7 mouse cellular contexts compared by ENCODE assay signal in the genomic region with DNA sequence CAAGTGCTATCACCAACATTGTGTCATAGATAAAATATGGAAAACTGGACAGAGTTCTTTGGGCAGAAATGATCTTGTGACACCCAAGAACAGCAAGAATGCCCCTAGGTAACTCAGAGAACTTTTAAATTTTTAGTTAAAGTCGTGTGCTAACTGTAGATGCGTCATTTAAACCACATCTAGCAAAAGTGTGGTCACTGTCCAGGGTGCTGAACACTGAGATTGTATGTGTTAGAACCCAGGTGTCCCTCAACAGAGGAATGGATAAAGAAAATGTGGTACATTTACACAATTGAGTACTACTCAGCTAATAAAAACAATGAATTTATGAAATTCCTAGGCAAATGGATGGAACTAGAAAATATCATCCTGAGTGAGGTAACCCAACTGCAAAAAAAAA. TPM values are rescaled to one million over a fixed set of nuclear protein-coding genes. Genes with fewer than 3 reads are reported as not detected.
A peak's percentile ranks its signal among the peaks of the same experiment; 100 is the strongest.
DNase-seq lines count a peak whose midpoint lies in the region; ATAC-seq and TF ChIP-seq lines count a peak whose summit lies in the region.
"Not testable (repeated sequence)": the region's sequence is repeated elsewhere in the genome, so short reads cannot be mapped to it uniquely, and the experiment has no call there.

No protein-coding gene starts in this region.

- TF ChIP-seq CTCF in MEL (IDR thresholded peaks at IDR 0.05 in 2 of 3, conservative IDR thresholded peaks at IDR 0.05 in 1 of 3; ENCODE audit: control insufficient read depth in 1 of 3, insufficient read depth in 1 of 3, low read depth in 2 of 3, low read length in 3 of 3, poor library complexity in 1 of 3, severe bottlenecking in 1 of 3): not testable (repeated sequence)

- not testable (repeated sequence) for ATAC-seq in hindbrain, embryonic 14.5 days (ENCODE audit: low FRiP score)

- not testable (repeated sequence) for TF ChIP-seq RAD21 in MEL (IDR thresholded peaks at IDR 0.05; ENCODE audit: low read depth, low read length)

- H3K36me3 ChIP-seq in MEL (ENCODE audit: control insufficient read depth in 1 of 2, insufficient read depth in 2 of 2, low read length in 2 of 2); embryonic facial prominence, embryonic 10.5 days (replicated peaks); hindbrain, embryonic 14.5 days (replicated peaks; ENCODE audit: control insufficient read depth, insufficient read depth); limb, embryonic 10.5 days; myocyte (ENCODE audit: control insufficient read depth, insufficient read depth): not testable (repeated sequence)

- WGBS in embryonic facial prominence, embryonic 10.5 days: 56% methylated on average over 2 of the region's 2 CpGs
- 62% methylated on average over 2 of the region's 2 CpGs for WGBS in hindbrain, embryonic 14.5 days
- WGBS in limb, embryonic 10.5 days: 37% methylated on average over 2 of the region's 2 CpGs

- H3ac ChIP-seq in myocyte (ENCODE audit: control insufficient read depth, insufficient read length): not testable (repeated sequence)

- not testable (repeated sequence) for H3K9ac ChIP-seq in MEL (ENCODE audit: control insufficient read depth, low read depth, low read length, poor library complexity, severe bottlenecking); hindbrain, embryonic 14.5 days

- TF ChIP-seq EP300 in MEL (IDR thresholded peaks at IDR 0.05; ENCODE audit: low read depth in 1 of 2, low read length in 2 of 2): not testable (repeated sequence)

- peak; percentile 35 for DNase-seq in MEL (ENCODE audit: low read depth, low spot score)
- peak; percentile 16 for DNase-seq in c-Kit-positive CD71-negative TER-119-negative erythroid progenitor cells, embryonic 14.5 days (ENCODE audit: low read depth)
- peak; percentile 46 for DNase-seq in embryonic facial prominence, embryonic 10.5 days (ENCODE audit: low spot score)
- peak; percentile 46 for DNase-seq in hindbrain, embryonic 14.5 days (ENCODE audit: low spot score)
- peak; percentile 48 for DNase-seq in limb, embryonic 10.5 days (ENCODE audit: low spot score)
- DNase-seq in thymus, postnatal 4 days: peak; percentile 9

- not testable (repeated sequence) for H3K27ac ChIP-seq in MEL (ENCODE audit: control insufficient read depth, low read depth, low read length); embryonic facial prominence, embryonic 10.5 days (replicated peaks); hindbrain, embryonic 14.5 days; limb, embryonic 10.5 days

- TF ChIP-seq POLR2A in MEL (IDR thresholded peaks at IDR 0.05; ENCODE audit: control insufficient read depth in 1 of 2, insufficient read depth in 1 of 2, low read depth in 1 of 2, low read length in 2 of 2, poor library complexity in 1 of 2); myocyte (IDR thresholded peaks at IDR 0.05; ENCODE audit: insufficient read length, low read depth): not testable (repeated sequence)

- not testable (repeated sequence) for H3K4me3 ChIP-seq in MEL (ENCODE audit: control insufficient read depth in 1 of 2, insufficient read depth in 1 of 2, low read depth in 2 of 2, low read length in 2 of 2); embryonic facial prominence, embryonic 10.5 days; hindbrain, embryonic 14.5 days (replicated peaks; ENCODE audit: low read length); limb, embryonic 10.5 days; myocyte

- H3K27me3 ChIP-seq in MEL (ENCODE audit: control insufficient read depth in 1 of 2, insufficient read depth in 2 of 2, low read length in 2 of 2); embryonic facial prominence, embryonic 10.5 days (replicated peaks; ENCODE audit: low read depth, poor library complexity, severe bottlenecking); hindbrain, embryonic 14.5 days (ENCODE audit: control insufficient read depth, insufficient read depth, low read length); limb, embryonic 10.5 days (ENCODE audit: low read depth, poor library complexity, severe bottlenecking); myocyte (ENCODE audit: control insufficient read depth, insufficient read depth, insufficient read length): not testable (repeated sequence)

- not testable (repeated sequence) for H3K9me3 ChIP-seq in MEL (replicated peaks; ENCODE audit: insufficient read depth, low read length); embryonic facial prominence, embryonic 10.5 days; hindbrain, embryonic 14.5 days (ENCODE audit: control insufficient read depth, low read length); limb, embryonic 10.5 days (replicated peaks)

- H3K79me2 ChIP-seq in MEL (ENCODE audit: control insufficient read depth, insufficient read depth, low read length, poor library complexity); myocyte (ENCODE audit: control insufficient read depth, insufficient read depth): not testable (repeated sequence)

- H3K4me1 ChIP-seq in MEL (ENCODE audit: control insufficient read depth in 1 of 2, insufficient read depth in 2 of 2, low read length in 2 of 2); embryonic facial prominence, embryonic 10.5 days; hindbrain, embryonic 14.5 days (replicated peaks; ENCODE audit: control insufficient read depth, insufficient read depth, low read length); limb, embryonic 10.5 days: not testable (repeated sequence)

- not testable (repeated sequence) for H3K4me2 ChIP-seq in hindbrain, embryonic 14.5 days (replicated peaks); myocyte (ENCODE audit: low read depth)

TF ChIP-seq in myocyte, 11 proteins besides CTCF, POLR2A, EP300 and RAD21:
- peak; percentile 53 for TF ChIP-seq REST (IDR thresholded peaks at IDR 0.05; ENCODE audit: insufficient read depth, insufficient read length)

RNA-seq across cellular contexts. Expression of gene Nmnat3, which starts 52.5 kb away (rescaled TPM):
- 9.8 and 14.4 TPM in 2 replicates for total RNA-seq in MEL (2012; rRNA removed)
- polyA plus RNA-seq in MEL (2012; ENCODE audit: insufficient read depth in 1 of 2, insufficient read length in 2 of 2, low read depth in 1 of 2, low replicate concordance in 2 of 2, missing spikeins in 1 of 2) (10 to 100 TPM in 1 of 2 experiments, not detected in 1; 15.2 TPM), myocyte (2012; fragmentation: generic; extraction: Trizol) (1.3 TPM)
- 2.4 and 3.4 TPM in 2 replicates for polyA plus RNA-seq in embryonic facial prominence, embryonic 10.5 days (2016; fragmentation: Nextera tagmentation; extraction: Ambion mirVana)
- polyA plus RNA-seq in hindbrain, embryonic 14.5 days (2014; fragmentation: Nextera tagmentation; extraction: Ambion mirVana): 1.6 and 1.7 TPM in 2 replicates
- 2.3 and 3.6 TPM in 2 replicates for polyA plus RNA-seq in limb, embryonic 10.5 days (2016; fragmentation: Nextera tagmentation; extraction: Ambion mirVana)
